Mouse (Mus musculus) forebrain, postnatal 0 days (tissue): Measurements from ENCODE around the gene Usp30. TPM values are rescaled to one million over a fixed set of nuclear protein-coding genes. Genes with fewer than 3 reads are reported as not detected.

ENCODE experiments used
- ATAC-seq: fragments of 200-750 bp; cut with Nextera tagmentation; 2 replicates; pipeline ENCODE4 v1.8.0; 2017; ENCODE audit warnings: mild to moderate bottlenecking, moderate library complexity
- DNase-seq: peaks from one replicate; pipeline ENCODE4 v3.0.0-alpha.2; 2015
- H3K27ac ChIP-seq: fragments of 300-500 bp; sonication (generic); 2 replicates; pipeline ENCODE4 v1.5.1; 2014; ENCODE audit warnings: low read depth, mild to moderate bottlenecking, antibody characterized with exemption, low read length, moderate library complexity, mixed read lengths
- H3K27me3 ChIP-seq: fragments of 300-500 bp; sonication (generic); 2 replicates; pipeline ENCODE4 v1.6.1; 2014; ENCODE audit warnings: mild to moderate bottlenecking, low read length, mixed read lengths; ENCODE audit not compliant: insufficient read depth
- H3K36me3 ChIP-seq: fragments of 300-500 bp; sonication (generic); 2 replicates; pipeline ENCODE4 v1.6.1; 2014; ENCODE audit warnings: mild to moderate bottlenecking, moderate library complexity; ENCODE audit not compliant: insufficient read depth
- H3K4me1 ChIP-seq: fragments of 300-500 bp; sonication (generic); 2 replicates; pipeline ENCODE4 v1.6.1; 2014; ENCODE audit warnings: antibody characterized with exemption; ENCODE audit not compliant: insufficient read depth
- H3K4me2 ChIP-seq: fragments of 300-500 bp; sonication (generic); 2 replicates; pipeline ENCODE4 v1.6.1; 2014; ENCODE audit warnings: low read depth, mild to moderate bottlenecking, moderate library complexity
- H3K4me3 ChIP-seq: fragments of 300-500 bp; sonication (generic); 2 replicates; pipeline ENCODE4 v1.5.1; 2014; ENCODE audit warnings: low read depth, low read length, mixed read lengths
- H3K9ac ChIP-seq: fragments of 300-500 bp; sonication (generic); 2 replicates; pipeline ENCODE4 v1.6.1; 2014; ENCODE audit warnings: mild to moderate bottlenecking
- H3K9me3 ChIP-seq: fragments of 300-500 bp; sonication (generic); 2 replicates; pipeline ENCODE4 v1.6.1; 2016; ENCODE audit warnings: low read length
- CTCF ChIP-seq: sonication (generic); IDR thresholded peaks from 2 replicates; pipeline ENCODE4 v1.5.1; 2016; ENCODE audit warnings: antibody characterized with exemption, control low read depth, low read depth
- WGBS: fragments of 180-500 bp; shearing (Covaris S2); extraction: QIAGEN DNeasy Blood & Tissue Kit; methylation state at CpG from one replicate; pipeline ENCODE4 v1.1.7; 2014; 5-methylcytosine and 5-hydroxymethylcytosine counted together
- polyA plus RNA-seq: library from polyadenylated mRNA; unstranded; fragments of >200 nt; fragmentation: Nextera tagmentation; extraction: Ambion mirVana; gene quantifications from 2 replicates; pipeline ENCODE4 v1.2.1, GENCODE M21; 2015
- total RNA-seq: library from RNA; depleted of rRNA; stranded (reverse); fragments of >200 nt; gene quantifications from 2 replicates; pipeline ENCODE4 v1.2.3, GENCODE M21; 2014; rRNA removed

Gene Usp30
- 28.5 and 47.7 TPM in 2 replicates for total RNA-seq
- 14.4 and 18.0 TPM in 2 replicates for polyA plus RNA-seq

DNA sequence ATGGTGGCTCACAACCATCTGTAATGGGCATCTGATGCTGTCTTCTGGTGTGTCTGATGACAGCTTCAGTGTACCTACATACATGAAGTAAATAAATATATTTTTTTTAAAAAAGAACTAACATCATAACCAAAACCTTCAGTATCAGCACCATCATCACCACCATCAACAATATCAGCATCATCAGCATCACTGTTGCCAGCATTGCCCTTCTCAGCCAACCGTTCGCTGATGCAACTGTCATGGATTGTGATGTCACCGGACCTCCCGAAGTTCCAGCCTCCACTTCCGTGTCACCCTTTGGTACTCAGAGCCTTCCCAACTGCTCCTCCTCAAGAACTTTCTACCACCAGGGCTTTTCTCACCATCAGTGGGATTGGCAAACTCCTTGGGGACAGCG lies at the start of gene Usp30:
Gene Usp30 (plus strand): TSS at position 301 of the 400 bp plus-strand sequence.
- no peaks in the 10 kb centered on the region for H3K9me3 ChIP-seq
- DNase-seq: no peak
- no peak for TF ChIP-seq CTCF

DNA sequence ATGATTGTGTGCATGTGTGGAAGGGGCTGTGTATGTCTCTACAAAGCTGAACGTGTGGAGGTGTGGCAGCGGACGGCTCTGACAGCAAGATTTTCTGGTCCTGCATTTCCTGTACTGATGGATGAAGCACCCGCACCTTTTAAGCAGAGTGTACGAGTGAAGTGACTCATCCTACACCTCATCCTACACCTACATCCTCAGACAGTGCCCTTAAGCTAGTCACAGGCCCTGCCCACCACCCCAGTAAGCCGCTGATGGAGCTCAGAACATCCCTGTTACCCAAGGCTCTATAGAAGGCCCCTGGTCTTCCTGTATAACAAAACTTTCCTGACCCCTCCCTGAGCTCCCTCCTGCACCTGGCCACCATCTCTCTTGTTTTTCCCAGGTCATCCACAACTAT lies 40.9 kb upstream of the Usp30 start:
- 59% methylated on average over 6 of the region's 6 CpGs for WGBS
- Histone ChIP-seq H3K27me3 (no peaks in the 10 kb centered on the region), H3K9ac (no peak overlapping the region), H3K27ac (no peak overlapping the region), H3K4me1 (no peaks in the 10 kb centered on the region), H3K9me3 (no peaks in the 10 kb centered on the region), H3K4me2 (peak overlapping the region; percentile 21; the same call in 1 of the 2 replicates), H3K4me3 (no peak overlapping the region), H3K36me3 (peaks cover 11% of the 10 kb centered on the region; the same call in 1 of the 2 replicates)
- DNase-seq: no peak
- no peak for TF ChIP-seq CTCF
- no peak for ATAC-seq

More for the DNA sequence above, at the start of gene Usp30:
- Histone ChIP-seq H3K9ac (no peak within 1 kb of the TSS), H3K36me3 (peaks cover 26% of the 10 kb centered on the region), H3K4me1 (no peaks in the 10 kb centered on the region), H3K4me2 (no peak within 1 kb of the TSS), H3K4me3 (no peak within 1 kb of the TSS), H3K27me3 (no peaks in the 10 kb centered on the region), H3K27ac (no peak within 1 kb of the TSS)
- 94% methylated on average over 6 of the region's 6 CpGs for WGBS
- no peak for ATAC-seq

DNA sequence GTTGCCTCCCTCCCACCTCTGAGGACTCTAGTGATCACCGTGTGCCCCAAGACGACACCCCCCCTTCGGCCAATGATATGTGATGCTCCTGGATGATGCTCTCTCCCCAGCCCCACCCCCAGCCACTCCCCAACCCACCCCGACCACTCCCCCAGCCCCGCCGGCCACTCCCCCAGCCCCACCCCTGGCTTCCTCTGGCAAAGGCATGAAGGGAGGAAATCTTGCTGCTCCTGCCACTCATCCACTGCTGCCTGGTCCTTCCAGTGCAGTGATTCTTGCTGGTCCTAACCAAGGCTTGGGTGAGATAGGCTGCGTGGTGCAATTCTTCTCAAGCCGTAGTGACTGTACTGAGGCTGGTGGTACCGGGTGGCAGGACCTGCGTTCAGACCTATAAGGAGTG lies 40.4 kb upstream of the Usp30 start:
- no peaks in the 10 kb centered on the region for H3K27me3 ChIP-seq
- WGBS: 16% methylated on average over 10 of the region's 10 CpGs
- H3K4me3 ChIP-seq: no peak overlapping the region
- peak; percentile 37; the same call in 1 of the 2 replicates for ATAC-seq
- DNase-seq: no peak
- H3K9ac ChIP-seq: no peak overlapping the region
- no peak for TF ChIP-seq CTCF
- no peak overlapping the region for H3K27ac ChIP-seq
- H3K4me2 ChIP-seq: peak overlapping the region; percentile 21; the same call in 1 of the 2 replicates
- H3K36me3 ChIP-seq: peaks cover 13% of the 10 kb centered on the region; the same call in 1 of the 2 replicates
- no peaks in the 10 kb centered on the region for H3K4me1 ChIP-seq
- no peaks in the 10 kb centered on the region for H3K9me3 ChIP-seq

DNA sequence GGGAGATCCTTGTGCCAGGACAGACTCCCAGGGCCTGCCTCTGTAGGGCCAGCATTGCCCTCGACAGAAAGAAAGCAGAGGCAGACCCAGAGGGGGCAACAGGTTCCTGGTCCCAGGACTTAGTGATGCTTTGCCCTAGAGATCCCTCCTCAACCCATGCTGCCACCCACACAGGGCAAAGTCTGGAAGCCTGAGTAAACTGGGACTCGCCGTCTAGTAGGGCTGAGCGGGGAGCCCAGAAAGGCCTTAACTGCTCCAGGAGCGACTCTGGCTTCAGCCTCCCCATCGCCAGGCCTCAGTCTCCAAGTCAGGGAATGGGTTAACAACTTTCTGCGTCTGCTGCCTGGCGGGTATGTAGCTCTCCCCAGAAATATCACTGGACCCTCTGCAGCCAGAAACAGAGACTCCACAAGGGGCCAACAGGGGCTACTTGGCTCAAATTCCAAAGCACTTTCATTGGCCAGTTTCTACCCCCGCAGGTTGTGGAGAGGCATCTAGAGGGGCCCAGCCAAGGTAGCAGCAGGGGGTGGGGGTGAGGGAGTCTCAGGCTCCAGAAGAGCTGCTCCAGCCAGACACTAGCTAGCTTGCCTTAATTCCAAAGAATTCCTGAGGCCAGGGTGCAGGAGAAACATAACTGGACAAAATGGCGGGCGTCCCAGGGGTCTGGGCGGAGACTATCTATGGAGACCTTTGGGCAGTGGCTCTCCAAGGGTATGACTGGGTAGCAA lies 37.9 kb upstream of the Usp30 start:
- H3K9ac ChIP-seq: no peak overlapping the region
- H3K4me2 ChIP-seq: no peak overlapping the region
- no peak for ATAC-seq
- 89% methylated on average over 12 of the region's 12 CpGs for WGBS
- DNase-seq: no peak
- H3K4me1 ChIP-seq: no peaks in the 10 kb centered on the region
- H3K27ac ChIP-seq: no peak overlapping the region
- H3K27me3 ChIP-seq: no peaks in the 10 kb centered on the region
- no peaks in the 10 kb centered on the region for H3K9me3 ChIP-seq
- no peak overlapping the region for H3K4me3 ChIP-seq
- H3K36me3 ChIP-seq: peaks cover 21% of the 10 kb centered on the region; the same call in 1 of the 2 replicates
- no peak for TF ChIP-seq CTCF

DNA sequence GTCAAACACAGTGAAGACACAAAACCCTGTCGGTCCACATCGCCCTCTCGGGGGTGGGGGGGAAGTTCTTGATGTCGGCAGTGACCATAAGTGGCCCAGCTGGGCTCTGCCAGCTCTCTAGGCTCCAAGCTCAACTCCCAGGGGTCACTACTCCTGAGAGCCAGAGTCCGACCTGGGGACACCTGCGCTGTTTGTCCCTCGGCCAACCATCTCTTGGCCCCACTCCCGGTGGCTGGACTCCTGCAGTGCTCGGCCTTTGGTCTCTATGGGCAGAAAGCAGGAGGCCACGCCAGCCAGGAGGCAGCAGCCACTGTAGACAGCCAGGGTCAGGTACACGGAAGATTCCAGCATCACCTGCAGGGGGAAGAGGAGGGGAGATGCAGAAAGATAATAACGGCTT lies 37.1 kb upstream of the Usp30 start:
- 83% methylated on average over 12 of the region's 12 CpGs for WGBS

DNA sequence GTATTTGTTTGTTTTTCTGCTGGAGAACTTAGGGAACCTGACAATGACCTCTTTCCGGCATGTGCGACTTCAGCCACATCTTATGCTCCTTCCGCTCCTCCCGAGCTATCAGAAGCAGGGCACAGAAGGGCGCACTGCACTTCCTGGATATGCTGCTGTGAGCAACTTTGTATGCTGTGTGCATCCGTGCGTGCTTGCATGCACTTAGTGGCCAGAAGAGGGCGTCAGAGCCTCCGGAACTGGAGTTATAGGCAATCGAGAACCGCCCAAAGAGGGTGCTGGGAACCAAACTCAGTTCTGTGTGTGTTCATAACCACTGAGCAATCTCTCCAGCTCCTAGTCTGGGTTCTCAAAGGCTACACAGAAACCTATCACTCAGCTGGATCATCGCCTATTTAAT lies 34.6 kb upstream of the Usp30 start:
- DNase-seq (no peak), ATAC-seq (no peak)
- no peaks in the 10 kb centered on the region for H3K27me3 ChIP-seq
- H3K4me1 ChIP-seq: no peaks in the 10 kb centered on the region
- H3K4me3 ChIP-seq: no peak overlapping the region
- 93% methylated on average over 12 of the region's 12 CpGs for WGBS
- no peaks in the 10 kb centered on the region for H3K9me3 ChIP-seq
- no peak overlapping the region for H3K9ac ChIP-seq
- H3K4me2 ChIP-seq: no peak overlapping the region
- 0 out of 2 replicates have a peak, but pooled peaks have one; percentile 27 for TF ChIP-seq CTCF
- H3K27ac ChIP-seq: no peak overlapping the region
- peaks cover 37% of the 10 kb centered on the region for H3K36me3 ChIP-seq

More for the DNA sequence above, 37.1 kb upstream of the Usp30 start:
- DNase-seq (no peak), ATAC-seq (no peak)
- no peak for TF ChIP-seq CTCF
- H3K4me2 ChIP-seq: no peak overlapping the region
- H3K4me1 ChIP-seq: no peaks in the 10 kb centered on the region
- H3K27me3 ChIP-seq: no peaks in the 10 kb centered on the region
- no peaks in the 10 kb centered on the region for H3K9me3 ChIP-seq
- H3K9ac ChIP-seq: no peak overlapping the region
- no peak overlapping the region for H3K4me3 ChIP-seq
- no peak overlapping the region for H3K27ac ChIP-seq
- peaks cover 27% of the 10 kb centered on the region; the same call in 1 of the 2 replicates for H3K36me3 ChIP-seq

DNA sequence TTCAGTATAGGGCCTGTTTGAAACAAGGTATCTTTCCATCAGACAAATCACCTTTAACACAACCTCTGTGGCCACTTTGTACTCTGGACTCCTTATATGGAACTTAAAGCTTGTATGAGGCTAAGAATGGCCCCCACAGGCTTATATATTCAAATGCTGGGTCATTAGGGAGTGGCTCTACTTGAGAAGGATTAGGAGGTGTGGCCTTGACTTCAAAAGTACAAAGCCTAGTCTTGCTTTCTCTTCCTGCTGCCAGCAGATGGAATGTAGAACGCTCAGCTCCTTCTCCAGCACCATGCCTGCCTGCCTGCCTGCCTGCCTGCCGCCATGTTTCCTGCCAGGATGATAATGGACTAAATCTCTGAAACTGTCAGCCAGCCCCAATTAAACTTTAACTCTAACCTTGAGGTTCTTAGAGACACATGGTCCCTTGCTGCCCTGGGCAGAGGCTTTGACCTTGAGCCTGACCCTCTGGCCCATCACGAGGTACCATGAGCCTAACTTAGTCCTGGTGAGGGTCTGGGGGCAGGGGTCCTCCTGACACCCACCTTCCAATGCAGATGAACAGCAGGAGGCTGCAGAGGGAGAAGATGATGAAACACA lies 33.0 kb upstream of the Usp30 start:
- DNase-seq (no peak), ATAC-seq (no peak)
- Histone ChIP-seq H3K4me3 (no peak overlapping the region), H3K4me1 (no peaks in the 10 kb centered on the region), H3K36me3 (peaks cover 45% of the 10 kb centered on the region), H3K4me2 (no peak overlapping the region), H3K27me3 (no peaks in the 10 kb centered on the region), H3K27ac (no peak overlapping the region), H3K9ac (no peak overlapping the region), H3K9me3 (no peaks in the 10 kb centered on the region)
- WGBS: 84% methylated on average over 3 of the region's 3 CpGs
- no peak for TF ChIP-seq CTCF
